Mouse (Mus musculus): ENCODE measurements around the gene Gm20388.

DNA sequence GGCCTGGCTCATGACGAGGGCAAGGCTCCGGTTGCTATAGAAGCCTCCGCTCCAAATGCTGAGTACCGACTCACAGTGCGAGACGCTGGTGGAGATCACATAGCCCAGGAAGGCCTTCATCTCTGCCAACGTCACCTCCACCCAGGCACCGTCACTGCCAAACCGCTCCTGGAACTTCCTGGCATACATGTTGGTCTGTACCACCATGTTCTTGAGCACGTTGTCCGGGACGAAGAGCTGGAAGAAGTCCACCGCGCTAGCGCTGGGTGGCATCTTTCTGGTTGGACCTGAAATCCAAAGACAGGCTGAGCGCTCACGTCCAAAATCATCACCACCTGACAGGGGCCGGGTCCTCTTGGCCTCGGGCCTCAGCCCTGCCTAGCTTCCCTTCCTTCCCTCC, 4473.7 kb downstream of the Gm20388 start:
- no peak for TF ChIP-seq GATA1 (IDR thresholded peaks at IDR 0.05; ENCODE audit: low read length)
- TF ChIP-seq TAL1 (IDR thresholded peaks at IDR 0.05; ENCODE audit: low read length): no peak

Data from erythroblast, embryonic 14.5 days (primary cell).